Mouse (Mus musculus) small intestine, adult 2 months (tissue): ENCODE measurements around the gene Fyn.

Source experiments
- CTCF ChIP-seq: fragments of 200-500 bp; IDR thresholded peaks from 2 replicates; pipeline ENCODE4 v1.5.1; 2012; ENCODE audit warnings: low read depth, mild to moderate bottlenecking, control low read depth, inconsistent platforms, low read length, moderate library complexity, mixed read lengths; ENCODE audit not compliant: insufficient replicate concordance, insufficient read length; ENCODE audit errors: extremely low read depth
- POLR2A ChIP-seq: fragments of 200-500 bp; IDR thresholded peaks from 2 replicates; pipeline ENCODE4 v1.6.1; 2012; ENCODE audit warnings: low read depth, mild to moderate bottlenecking, control low read depth, inconsistent platforms, low read length, moderate library complexity

DNA sequence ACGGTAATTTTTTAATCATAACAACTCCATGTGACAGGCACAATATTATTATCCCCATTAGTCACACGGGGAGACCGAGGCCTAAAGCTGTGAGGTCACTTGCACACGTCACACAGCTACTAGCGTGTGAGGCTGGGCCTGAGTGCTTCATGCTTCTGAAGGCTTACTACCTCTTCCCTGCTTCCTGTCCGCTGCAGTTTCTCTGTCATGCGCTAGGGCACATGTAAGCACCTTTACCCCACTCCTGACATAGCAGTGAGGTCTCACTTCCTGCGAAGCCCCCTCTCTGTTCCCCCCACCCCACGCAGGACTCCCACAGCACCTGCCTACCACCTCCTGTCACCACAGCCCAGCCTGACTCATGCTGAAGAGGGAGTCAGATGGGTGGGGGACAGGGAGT, 8.0 kb downstream of the Fyn start:
- TF ChIP-seq POLR2A = no peak
- TF ChIP-seq CTCF = no peak
